Mouse (Mus musculus) adrenal gland, postnatal 4 days (tissue): ENCODE measurements at regions not wholly inside any gene's neighbourhood (a gene's known extent, or its start where the extent isn't known, plus 50 kb on each side); places are given as distances from the start of the nearest gene placed in this dataset.
"Not testable (repeated sequence)": the region's sequence is repeated elsewhere in the genome, so short reads cannot be mapped to it uniquely, and the experiment has no call there.

Experiments
- DNase-seq, 2 experiments: peaks; one replicate each; pipeline ENCODE4 v3.0.0; 2021 to 2022; ENCODE audit warnings: low spot score in 2 of 2, mixed read lengths in 2 of 2

DNA sequence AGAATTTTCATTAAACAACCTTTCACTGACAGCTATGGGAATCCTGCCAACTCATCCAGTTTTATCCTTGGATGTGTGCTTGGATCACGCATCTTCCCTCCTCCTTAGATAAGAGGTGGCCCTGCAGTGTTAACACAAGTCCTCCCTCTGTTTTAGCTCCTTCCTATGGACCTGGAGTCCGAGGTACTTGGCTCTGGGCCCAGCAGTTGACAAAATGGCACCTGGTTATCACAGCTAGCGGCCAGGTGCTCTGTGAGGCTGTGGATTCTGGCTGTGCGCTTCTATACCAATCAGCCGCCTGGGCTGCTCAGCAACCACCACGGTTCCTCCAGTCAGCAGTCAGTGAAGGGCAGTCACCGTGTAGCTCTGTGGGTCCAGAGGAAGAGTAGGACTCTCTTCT, 157.4 kb downstream of the Prdm2 start:
- no peak for DNase-seq

DNA sequence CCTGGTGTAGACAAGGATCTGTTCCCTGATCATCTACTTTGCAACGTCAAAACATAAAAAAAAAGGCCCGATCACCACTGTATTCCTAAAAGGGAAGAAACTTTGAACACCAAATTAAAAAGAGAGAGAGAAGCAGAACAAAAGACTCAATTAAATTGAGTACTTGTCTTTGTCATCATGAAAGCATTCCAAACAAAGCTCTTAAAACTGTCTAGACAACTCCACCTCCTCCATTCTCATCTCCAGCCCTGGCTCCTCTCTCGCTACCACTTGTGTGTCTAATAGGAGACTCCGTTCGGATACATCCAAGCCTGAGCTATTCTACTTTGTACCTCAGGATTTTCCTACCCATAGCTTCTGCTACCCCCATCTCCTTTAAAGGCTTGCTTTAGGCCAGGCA, 159.8 kb downstream of the Prdm2 start:
- DNase-seq: no peak

DNA sequence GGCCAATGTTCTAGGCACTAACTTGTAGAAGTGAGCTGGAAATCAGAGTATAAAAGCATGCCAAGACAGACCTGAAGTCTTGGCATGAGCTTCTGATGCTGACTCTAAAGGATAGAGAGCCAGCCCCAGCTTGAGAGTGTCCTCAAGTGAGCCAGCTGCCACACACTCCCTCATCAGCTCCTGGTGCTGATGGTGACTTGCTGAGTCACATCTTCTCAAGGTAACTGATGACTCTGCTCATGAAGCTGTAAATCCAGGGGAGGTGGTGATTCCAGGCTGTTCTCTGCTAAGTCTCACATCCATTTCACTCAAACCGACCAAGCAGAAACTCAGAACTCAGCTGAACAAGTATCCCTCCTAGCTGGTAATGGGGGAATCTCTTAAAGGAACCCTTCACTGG, 161.6 kb downstream of the Prdm2 start:
- DNase-seq: no peak

DNA sequence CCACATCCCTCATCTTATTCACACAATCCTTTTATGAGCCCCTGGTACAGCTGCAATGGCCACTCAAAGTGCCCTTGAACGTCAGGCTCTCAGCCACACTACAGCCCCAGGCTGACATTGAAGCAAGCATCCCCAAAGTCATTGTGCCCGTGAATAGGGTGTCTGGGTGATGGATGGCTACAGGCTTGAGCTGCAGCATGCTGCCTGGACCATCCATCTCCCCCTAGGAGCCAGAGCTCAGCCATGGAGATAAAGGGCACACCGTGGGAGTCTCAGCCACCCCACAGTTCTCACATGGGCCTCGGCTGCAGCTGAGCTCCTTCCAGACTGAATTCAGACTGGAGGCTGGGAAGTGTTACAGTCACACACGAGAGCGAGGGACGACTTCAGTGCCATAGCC, 167.6 kb downstream of the Prdm2 start:
- no peak for DNase-seq

DNA sequence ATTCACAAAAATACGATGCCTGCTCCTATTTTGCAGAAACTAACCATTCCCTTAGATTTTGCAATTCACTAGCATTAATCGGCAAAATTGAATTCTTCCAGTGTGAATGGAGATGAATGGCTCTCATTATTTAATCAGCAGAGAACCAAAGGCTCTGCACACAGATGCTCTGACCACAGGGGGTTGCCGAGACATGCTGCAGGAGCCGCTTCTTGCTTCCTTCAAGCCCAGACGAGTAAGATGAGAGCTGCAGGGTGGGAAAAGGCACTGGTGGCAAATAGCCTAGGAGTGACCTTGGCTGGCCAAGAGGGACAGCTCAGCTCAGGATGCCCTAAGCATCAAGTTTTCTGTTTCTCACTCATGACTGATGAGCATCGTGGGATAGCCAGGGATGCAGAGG, 170.0 kb downstream of the Prdm2 start:
- DNase-seq: no peak

DNA sequence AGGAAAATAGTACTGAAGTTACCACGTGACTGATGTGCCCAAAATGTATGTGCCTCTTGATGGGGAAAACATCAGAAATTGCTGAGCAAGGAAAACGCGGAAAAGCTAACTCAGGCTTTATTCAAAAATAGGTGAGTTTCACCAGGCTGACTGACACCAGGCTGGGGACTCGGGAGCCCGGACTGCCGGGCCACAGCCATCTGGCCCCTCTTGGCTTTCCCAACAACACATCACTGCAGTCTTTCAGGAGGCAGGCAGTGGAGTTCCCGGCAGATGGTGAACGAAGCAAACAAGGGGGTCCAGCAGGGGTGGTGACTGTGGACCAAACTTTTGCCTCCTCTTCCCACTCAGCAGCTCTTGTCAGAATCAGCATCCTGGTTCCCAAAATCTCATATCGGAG, 174.2 kb downstream of the Prdm2 start:
- no peak for DNase-seq

DNA sequence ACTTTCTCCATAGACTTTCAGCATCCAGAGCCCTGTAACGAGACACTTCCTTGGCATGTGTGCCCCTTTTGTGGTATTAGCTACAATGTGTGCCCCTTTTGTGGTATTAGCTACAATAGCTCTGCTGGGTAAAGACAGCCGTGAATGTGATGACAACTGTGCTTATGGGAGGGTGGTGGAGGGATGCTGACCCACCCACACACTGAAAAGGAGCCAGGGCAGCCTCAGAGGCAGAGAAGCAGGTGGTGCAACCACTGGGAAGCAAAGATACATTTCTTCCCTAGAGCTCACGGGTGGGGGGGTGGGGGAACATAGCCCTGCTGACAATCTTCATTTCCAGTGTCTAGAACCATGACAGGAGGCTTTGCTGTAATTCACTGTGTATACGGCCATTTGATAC, 176.1 kb downstream of the Prdm2 start:
- DNase-seq: no peak

DNA sequence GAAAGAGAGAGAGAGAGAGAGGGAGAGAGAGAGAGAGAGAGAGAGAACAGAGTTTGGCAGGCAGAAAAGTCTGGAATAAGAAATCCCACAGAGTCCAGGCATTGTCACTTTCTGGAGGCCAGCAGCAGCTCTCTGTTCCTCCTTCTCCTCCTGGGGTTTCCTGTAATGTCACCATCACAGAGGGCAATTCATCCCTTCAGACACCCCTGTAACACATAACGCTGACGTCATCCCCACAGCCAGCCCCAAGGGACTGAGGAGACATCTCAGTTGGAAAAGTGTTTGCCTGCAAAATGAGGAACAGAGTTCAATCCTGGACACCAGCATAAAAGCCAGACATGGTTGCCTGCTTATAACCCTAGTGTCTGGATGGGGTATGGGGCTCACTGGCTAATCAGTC, 177.7 kb downstream of the Prdm2 start:
- not testable (repeated sequence) for DNase-seq

DNA sequence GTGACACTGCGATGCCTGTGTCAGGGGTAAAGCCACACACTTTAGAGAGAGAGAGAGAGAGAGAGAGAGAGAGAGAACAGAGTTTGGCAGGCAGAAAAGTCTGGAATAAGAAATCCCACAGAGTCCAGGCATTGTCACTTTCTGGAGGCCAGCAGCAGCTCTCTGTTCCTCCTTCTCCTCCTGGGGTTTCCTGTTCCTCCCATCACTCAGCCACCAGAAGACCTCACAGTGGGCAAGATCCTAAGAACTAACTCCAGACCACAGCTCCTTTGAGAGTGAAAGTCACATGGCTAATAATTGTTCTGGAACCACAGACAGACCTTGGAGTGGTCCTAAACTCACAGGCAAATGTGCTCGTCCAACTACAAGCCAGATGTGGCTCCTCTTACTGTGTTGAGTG, 178.5 kb downstream of the Prdm2 start:
- DNase-seq: not testable (repeated sequence)

DNA sequence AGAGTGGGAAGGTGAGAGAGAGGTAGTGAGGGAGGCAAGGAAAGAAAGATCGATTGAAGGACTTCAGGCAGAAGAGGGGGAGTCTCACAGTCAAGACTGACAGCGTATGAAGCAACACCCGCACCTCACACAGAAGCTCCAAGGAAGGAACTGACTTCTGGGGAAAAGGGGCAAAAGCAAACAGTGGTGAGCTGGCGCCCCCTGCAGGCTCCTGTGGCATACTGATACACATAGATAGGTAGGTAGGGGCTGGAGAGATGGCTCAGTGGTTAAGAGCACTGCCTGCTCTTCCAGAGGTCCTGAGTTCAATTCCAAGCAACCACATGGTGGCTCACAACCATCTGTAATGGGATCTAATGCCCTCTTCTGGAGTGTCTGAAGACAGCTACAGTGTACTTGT, 183.0 kb downstream of the Prdm2 start:
- not testable (repeated sequence) for DNase-seq

DNA sequence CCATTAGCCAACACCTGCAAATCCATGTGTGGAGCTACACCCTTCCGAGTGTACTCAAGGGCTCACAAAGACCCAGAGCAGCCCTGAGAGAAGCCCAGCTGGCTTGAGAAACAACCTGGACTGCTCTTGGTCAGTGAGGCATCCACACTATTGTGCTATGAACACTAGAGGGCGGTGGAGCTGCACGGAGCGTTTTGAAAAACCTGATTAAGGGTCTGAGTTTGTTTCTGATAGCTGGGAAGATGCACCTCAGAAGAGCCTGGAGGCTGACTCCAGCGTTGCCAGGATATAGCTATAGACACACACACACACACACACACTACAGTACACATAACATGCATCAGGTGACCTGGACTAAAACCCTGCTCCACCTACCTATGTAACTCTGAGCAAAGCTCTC, 185.5 kb downstream of the Prdm2 start:
- peak in 1 of 2 experiments; percentile 37 for DNase-seq

DNA sequence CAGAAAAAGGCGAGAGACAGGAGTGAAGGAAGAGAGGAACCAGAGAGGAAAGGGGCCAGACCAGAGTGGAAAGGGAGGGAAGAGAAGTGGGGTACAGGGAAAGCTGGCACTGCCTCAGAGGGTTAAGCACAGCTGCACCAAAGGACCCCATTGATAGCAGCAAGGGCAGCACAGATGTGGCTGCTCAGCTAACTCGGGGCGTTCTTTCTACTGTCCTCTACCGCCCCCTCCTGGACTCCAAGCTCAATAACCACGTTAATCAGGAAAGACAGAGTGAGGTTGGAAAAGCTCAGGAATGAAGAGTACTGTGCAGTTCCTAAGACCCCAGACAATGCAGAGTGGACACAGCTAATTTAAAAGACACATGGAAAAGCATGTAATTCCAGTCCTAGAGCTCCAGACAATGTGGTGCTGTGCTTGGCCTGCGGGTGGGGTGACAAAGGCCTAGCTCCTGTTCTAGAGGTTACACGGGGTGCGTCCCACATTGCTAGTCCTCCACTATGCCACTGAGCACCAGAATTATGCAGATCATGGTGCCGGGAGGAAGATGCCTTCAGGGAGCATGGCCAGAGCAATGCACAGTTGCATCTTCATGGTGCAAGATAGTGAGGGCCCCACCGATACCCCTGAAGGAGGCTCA, 191.4 kb downstream of the Prdm2 start:
- DNase-seq: peak; percentile 15 to 27

DNA sequence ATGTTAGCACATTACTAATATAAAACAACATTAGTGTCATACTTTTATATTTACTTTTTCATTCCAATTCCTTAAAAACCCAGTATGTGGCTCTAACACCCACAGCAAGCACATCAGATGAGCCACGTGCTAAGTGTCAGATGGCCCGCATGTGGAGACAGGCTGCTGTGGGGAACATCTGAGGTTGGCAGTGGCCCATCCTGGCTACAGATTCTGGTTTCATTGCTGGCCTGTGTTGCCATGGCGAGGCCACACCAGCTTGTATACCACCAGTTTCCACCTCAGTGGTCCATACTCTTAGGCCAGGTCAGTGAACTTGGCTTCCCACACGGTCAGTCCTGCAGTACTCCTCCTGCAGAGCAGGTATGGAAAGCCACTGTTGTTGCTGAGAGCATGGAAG, 192.1 kb downstream of the Prdm2 start:
- DNase-seq: no peak

DNA sequence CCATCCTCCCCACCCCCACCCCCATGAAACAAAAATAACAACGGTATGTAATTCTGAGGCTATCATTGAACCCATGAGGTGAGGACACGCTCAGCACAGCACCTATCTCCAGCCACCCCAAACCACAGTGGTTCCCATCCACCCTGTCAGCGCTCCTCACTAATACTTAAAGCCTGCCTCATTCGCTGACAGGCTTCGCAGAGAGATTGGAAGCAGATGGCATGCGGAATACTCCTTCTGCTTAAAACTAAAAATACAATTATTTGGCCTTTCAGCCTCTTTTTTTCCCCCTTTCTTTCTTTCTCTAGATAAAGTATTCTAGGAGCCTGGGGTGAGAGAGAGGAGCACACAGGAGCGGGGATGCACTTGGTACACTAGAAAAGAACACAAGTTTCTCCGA, 199.9 kb downstream of the Prdm2 start:
- no peak for DNase-seq

DNA sequence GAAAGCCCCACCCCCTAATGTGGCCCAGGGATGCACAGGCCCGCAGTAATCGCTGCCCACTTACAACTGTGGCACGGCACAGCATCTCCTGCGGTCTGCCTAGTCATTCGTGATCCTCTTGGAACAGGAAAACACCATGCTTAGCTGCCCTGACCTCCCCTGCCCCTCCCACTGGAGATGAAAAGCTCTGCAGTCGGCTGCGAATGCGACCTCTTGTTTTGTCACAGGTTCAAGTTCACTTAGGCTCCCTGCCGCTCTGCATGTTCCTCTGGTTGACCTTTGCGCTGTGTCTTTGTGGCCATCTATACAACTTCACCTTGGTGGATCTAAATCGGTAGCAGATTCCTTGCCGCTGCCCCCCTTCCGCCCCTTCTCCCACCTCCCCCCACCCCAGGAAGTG, 210.8 kb downstream of the Prdm2 start:
- no peak for DNase-seq

DNA sequence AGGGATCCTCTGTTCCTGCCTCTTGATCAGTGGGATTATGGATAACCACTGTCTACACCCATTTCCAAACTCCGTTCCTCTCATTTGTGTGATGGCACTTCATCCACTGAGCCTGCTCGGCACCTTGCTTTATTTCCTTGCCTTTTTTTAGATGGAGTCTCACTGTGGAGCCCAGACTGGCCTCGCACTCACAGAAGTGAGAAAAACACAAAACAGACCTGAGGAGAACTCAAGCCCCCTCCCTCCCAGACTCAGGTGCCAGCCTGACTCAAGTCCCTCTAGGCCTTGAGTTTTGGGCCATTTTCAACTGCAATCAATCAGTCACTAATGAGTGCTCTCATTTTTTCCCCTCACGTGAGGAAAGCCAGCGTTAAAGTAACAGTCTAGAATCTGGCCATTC, 211.3 kb downstream of the Prdm2 start:
- no peak for DNase-seq

DNA sequence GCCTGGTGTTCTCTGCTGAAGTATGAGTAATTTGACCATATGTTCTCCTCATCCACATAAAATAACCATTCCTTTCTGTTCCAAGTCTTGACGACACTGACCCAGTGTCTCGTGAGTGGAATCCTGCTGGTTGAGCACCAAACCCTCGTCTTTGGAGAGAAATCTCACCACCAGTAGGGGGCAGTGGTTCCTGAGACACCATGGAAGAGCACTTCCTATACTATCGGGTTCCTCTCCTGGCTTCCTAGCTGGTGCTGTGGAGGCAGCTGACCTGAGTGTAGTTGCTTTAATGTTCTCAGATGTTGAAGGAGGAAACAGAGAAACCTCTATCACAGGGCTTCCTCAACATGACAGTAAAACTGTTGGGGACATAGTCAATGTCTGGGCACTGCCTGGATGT, 216.4 kb downstream of the Prdm2 start:
- no peak for DNase-seq

DNA sequence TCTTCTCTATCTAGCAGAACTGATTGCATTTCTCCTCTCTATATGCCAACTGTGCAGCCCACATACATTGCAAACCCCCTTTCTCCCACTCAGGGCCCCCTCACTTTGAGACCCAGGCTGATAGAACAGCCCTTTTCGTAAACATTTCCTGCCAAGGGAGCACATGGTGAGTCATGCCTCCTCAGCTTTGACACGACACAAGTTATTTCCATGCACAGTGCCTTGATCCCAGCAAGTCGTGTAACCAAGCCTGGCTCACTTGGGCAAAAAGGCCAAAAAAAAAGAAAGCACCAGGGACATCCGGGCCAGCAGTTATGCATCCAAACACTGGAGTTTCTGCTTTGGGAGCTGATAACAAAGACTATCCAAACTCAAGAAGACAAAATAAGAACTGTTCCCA, 221.4 kb downstream of the Prdm2 start:
- no peak for DNase-seq

DNA sequence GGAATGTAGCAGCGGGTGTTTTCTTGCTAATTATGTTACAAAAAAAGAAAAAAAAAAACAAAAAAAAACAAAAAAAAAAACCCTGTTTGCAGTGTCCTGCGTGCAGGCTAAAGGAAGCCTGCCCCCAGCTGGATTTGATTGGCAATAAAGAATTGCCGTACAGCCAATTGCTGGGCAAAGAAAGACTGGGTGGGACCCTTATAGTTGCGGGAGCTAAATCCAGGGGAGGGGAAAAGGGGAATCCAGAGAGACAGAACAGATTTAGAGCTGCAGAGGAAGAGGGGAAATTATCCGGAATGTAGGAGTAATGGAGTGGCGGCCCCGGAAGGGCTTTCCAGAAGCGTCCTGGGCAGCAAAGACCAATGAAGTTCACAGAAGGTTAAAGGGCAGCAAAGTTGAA, 223.6 kb downstream of the Prdm2 start:
- no peak for DNase-seq

DNA sequence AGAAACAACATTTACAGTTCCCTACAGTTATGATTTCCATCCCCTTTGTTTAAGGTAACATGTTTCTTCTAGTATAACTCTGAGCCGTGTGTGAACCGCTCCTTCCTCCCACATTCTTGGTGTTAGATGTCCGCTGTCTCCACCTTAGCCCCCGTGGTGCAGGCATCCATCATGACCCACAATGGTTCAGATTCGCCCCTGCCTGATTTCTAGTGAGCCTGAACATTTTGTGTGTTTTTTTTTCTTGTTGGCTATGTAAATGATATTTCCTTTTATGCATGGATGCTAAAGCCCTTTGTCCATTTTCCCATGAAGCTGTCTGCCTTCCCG, 229.5 kb downstream of the Prdm2 start:
- DNase-seq: no peak

DNA sequence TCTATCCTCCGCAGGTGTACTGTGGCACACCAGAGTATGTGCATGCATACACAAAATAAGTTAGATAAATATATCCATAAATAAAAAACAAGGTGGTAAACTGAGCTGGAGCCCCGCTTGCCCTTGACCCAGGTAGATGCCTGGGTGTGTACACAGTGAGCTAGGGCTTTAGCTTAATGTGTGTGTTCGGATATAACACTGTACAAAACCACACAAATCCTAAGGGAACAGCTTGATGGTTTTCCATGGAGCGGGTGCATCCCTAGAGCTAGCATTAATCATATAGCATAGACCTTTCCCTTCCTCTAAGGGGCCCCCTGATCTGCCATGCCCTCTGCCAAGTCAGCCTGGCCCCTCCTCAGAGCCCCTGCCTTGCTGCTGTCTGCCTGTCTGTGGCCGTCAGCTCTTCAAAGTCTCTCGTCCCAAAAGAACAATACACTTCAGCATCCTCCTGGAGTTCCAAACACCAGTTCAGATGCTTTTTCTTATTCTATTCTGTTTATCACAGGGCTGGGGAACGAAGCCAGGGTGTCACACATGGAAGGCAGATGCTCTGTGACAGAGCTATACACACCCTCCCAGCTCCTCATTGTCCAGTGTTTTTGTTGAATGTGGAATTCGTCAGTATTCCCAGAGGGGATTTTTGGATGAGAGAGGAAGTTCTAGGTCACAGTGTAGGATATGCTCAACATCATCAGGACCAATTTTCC, 230.1 kb downstream of the Prdm2 start:
- DNase-seq: no peak

DNA sequence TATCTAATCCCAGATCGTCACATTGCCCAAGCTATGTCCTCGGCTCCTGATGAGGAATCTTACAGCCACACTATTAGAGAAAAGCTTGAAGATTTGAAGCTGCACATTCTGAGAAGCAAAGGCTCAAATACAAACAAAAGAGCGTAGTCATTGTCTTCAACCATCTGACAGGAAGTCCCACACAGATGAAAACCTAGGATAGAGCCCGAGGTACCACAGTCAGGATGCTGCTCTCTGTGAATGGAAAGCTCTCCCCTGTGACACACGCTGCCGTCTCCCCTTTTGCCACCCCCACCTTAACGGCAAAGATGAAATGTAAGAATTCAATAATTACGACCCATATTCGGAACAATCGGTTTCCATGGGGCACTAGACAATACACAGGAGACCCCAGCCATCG, 237.2 kb downstream of the Prdm2 start:
- no peak for DNase-seq

DNA sequence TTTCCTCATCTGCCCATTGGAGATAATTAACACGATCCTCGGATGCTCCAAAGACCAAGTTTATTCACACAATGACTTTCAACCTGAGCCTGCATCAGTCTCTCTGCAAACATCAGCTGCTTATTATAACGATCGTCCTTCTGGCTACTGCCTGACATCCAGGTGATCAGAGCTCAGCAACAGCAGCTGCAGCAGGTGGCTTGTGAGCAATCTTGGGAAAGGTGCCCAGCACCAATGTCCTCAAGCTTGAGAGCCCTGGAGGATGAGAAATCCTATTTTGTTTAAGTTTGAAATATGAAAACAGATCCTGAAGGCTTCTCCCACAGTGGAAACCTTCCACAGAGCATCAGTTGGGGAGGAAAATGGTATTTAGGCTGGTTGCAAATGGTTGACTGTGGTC, 242.8 kb downstream of the Prdm2 start:
- DNase-seq: no peak

DNA sequence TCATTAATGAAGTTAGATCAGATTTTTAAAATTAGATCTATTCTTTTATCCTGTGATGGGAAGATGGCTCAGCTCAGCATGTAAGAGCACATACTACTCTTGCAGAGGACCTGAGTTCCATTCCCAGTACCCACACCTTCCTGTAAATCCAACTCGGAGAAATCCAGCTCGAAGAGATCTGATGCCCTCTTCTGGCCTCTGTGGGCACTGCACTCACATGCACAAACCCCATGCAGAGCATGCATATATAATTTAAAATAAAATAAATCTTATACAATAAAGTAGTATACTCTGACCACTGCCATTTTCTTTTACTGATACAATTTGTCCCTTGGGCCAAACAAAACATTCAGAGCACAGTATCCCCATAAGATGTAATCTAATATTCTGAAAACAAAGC, 245.2 kb downstream of the Prdm2 start:
- DNase-seq: no peak
